ENCODE assay signal across 10 mouse cellular contexts in genomic region chr12:78228139-78228538, GRCm38 (mm10). TPM values are rescaled to one million over a fixed set of nuclear protein-coding genes. Genes with fewer than 3 reads are reported as not detected.
DNase-seq lines count a peak whose midpoint lies in the region; ATAC-seq and TF ChIP-seq lines count a peak whose summit lies in the region.
"Had no signal": no experiment of that assay in that cellular context is flagged by ENCODE, and none has a peak within 500 bp of the region (broad histone marks: within the 10 kb centered on the region; RNA-seq: fewer than 3 reads in every experiment).

No protein-coding gene starts in this region.

- peak overlapping the region; percentile 90 for H3K4me3 ChIP-seq in heart, postnatal 0 days (ENCODE audit: low read depth, low read length)
- peak overlapping the region; percentile 95; the same call in 1 of the 2 replicates for H3K4me3 ChIP-seq in liver, postnatal 0 days (ENCODE audit: low read depth, low read length)

- H3K36me3 ChIP-seq in heart, postnatal 0 days (replicated peaks; ENCODE audit: control insufficient read depth, insufficient read depth, low read length), result no peaks in the 10 kb centered on the region
- H3K36me3 ChIP-seq in liver, postnatal 0 days (replicated peaks; ENCODE audit: insufficient read depth, low read length), result no peaks in the 10 kb centered on the region

- no peak for ATAC-seq in heart, postnatal 0 days (ENCODE audit: insufficient read depth, low read depth)
- ATAC-seq in liver, postnatal 0 days, result no peak
- ATAC-seq in erythroblast, adult 5-6 weeks (replicated peaks; ENCODE audit: low FRiP score, poor library complexity, severe bottlenecking), result no peak

- TF ChIP-seq CTCF in heart, postnatal 0 days (IDR thresholded peaks at IDR 0.05; ENCODE audit: low read depth), result no peak
- TF ChIP-seq CTCF in liver, postnatal 0 days (IDR thresholded peaks at IDR 0.05; ENCODE audit: low read depth), result no peak

- H3K9ac ChIP-seq in heart, postnatal 0 days (replicated peaks; ENCODE audit: low read depth, low read length), result no peak overlapping the region
- H3K9ac ChIP-seq in liver, postnatal 0 days (replicated peaks), result no peak overlapping the region

- no peaks in the 10 kb centered on the region for H3K9me3 ChIP-seq in heart, postnatal 0 days (replicated peaks; ENCODE audit: control insufficient read depth, low read length)
- no peaks in the 10 kb centered on the region for H3K9me3 ChIP-seq in liver, postnatal 0 days (ENCODE audit: low read length)

- WGBS in heart, postnatal 0 days, result 53% methylated on average over 4 of the region's 4 CpGs
- 54% methylated on average over 4 of the region's 4 CpGs for WGBS in liver, postnatal 0 days (ENCODE audit: insufficient replicate concordance)

- H3K4me1 ChIP-seq in heart, postnatal 0 days (ENCODE audit: control insufficient read depth, insufficient read depth), result peaks cover 4% of the 10 kb centered on the region; the same call in 1 of the 2 replicates
- H3K4me1 ChIP-seq in liver, postnatal 0 days (ENCODE audit: insufficient read depth), result no peaks in the 10 kb centered on the region

- DNase-seq in heart, adult 11 months, result peak; percentile 41
- DNase-seq in heart, adult 8-10 months (ENCODE audit: low spot score), result no peak
- peak; percentile 52 for DNase-seq in A20 (ENCODE audit: low read depth, low spot score)
- no peak for DNase-seq in heart, postnatal 0 days (ENCODE audit: low spot score)
- no peak for DNase-seq in liver, postnatal 0 days
- no peak for DNase-seq in right cerebral cortex, postnatal 25 days
- no peak for DNase-seq in right cerebral cortex, postnatal 36 days (ENCODE audit: low spot score in 2 of 2)

- H3K4me2 ChIP-seq in heart, postnatal 0 days (ENCODE audit: low read depth, low read length), result peak overlapping the region; percentile 92
- H3K4me2 ChIP-seq in liver, postnatal 0 days (ENCODE audit: low read depth, low read length), result peak overlapping the region; percentile 79

- no peak for TF ChIP-seq EP300 in heart, postnatal 0 days (IDR thresholded peaks at IDR 0.05; ENCODE audit: low read depth)
- TF ChIP-seq EP300 in liver, postnatal 0 days (IDR thresholded peaks at IDR 0.05; ENCODE audit: low read depth), result no peak

- no peaks in the 10 kb centered on the region for H3K27me3 ChIP-seq in heart, postnatal 0 days (ENCODE audit: control insufficient read depth, insufficient read depth, low read length)
- H3K27me3 ChIP-seq in liver, postnatal 0 days (ENCODE audit: insufficient read depth, low read length), result no peaks in the 10 kb centered on the region

- H3K27ac ChIP-seq in heart, postnatal 0 days (ENCODE audit: low read depth), result no peak overlapping the region
- H3K27ac ChIP-seq in liver, postnatal 0 days (ENCODE audit: low read depth), result no peak overlapping the region

RNA-seq across cellular contexts. Expression of gene Gphn, which starts 2.0 kb away (rescaled TPM):
- total RNA-seq in heart, adult 8-10 months (2022), result 10 to 100 TPM; 20.7 to 22.7 (median 22.5) TPM
- 15.2 and 20.3 TPM in 2 replicates for total RNA-seq in heart, postnatal 0 days (2014; rRNA removed; ENCODE audit: low replicate concordance)
- polyA plus RNA-seq in heart, postnatal 0 days (2015; fragmentation: Nextera tagmentation; extraction: Ambion mirVana), result 12.2 and 12.4 TPM in 2 replicates
- polyA plus RNA-seq in liver, postnatal 0 days (2015; fragmentation: Nextera tagmentation; extraction: Ambion mirVana), result 6.0 and 6.1 TPM in 2 replicates
- total RNA-seq in erythroblast, adult 5-6 weeks (2015; ENCODE audit: low replicate concordance), result 0.77 and 6.3 TPM in 2 replicates
- 6.4 and 15.8 TPM in 2 replicates for total RNA-seq in erythroblast, adult 5-6 weeks (2017; ENCODE audit: low replicate concordance)

RNA-seq across cellular contexts. Expression of gene Gm6657, which starts 34.1 kb away (rescaled TPM):
- total RNA-seq in heart, adult 8-10 months (2022), result not detected
- total RNA-seq in heart, postnatal 0 days (2014; rRNA removed; ENCODE audit: low replicate concordance), result not detected in 2 replicates
- polyA plus RNA-seq in heart, postnatal 0 days (2015; fragmentation: Nextera tagmentation; extraction: Ambion mirVana), result not detected in 2 replicates
- not detected in 2 replicates for polyA plus RNA-seq in liver, postnatal 0 days (2015; fragmentation: Nextera tagmentation; extraction: Ambion mirVana)
- not detected in 2 replicates for total RNA-seq in erythroblast, adult 5-6 weeks (2015; ENCODE audit: low replicate concordance)
- total RNA-seq in erythroblast, adult 5-6 weeks (2017; ENCODE audit: low replicate concordance), result not detected in 2 replicates
- total RNA-seq: adrenal gland, adult 2 months had no signal
- polyA plus RNA-seq: adrenal gland, adult 2 months; limb, embryonic 11.5 days had no signal

Comparison
In these comparisons a context has a peak if more than half of its experiments do, and no peak if none do; other contexts are left out.
1. DNase-seq: peak in heart, adult 11 months (single experiment) and A20 (single experiment); none in heart, adult 8-10 months (single experiment), heart, postnatal 0 days (single experiment), liver, postnatal 0 days (single experiment), right cerebral cortex, postnatal 25 days (single experiment) and right cerebral cortex, postnatal 36 days (0 of 2).